Mouse (Mus musculus): Measurements from ENCODE around the gene St6gal1. TPM values are rescaled to one million over a fixed set of nuclear protein-coding genes. Genes with fewer than 3 reads are reported as not detected.

St6gal1 gene
- polyA plus RNA-seq, 1 experiment from 2014 or later, result 12.4 TPM

DNA sequence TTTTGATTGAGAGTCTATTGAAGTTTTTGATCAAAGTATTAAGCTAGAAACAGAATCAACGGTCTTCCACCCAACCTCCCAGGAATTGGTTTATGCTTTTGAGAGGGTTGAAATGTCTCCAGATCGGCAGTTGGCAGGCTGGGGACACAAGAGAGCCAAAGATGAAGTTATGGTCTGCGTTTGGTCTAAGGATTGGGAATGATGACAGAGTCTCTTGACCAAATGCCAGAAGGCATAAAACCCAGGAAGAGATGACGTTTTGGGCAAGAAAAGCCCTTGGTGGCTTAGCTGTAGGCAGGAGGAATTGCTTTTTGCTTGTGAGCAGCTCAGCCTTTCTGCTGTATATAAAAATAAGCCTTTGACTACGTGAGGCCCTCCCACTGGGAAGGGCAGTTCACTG lies 67.0 kb downstream of the St6gal1 start:
- Histone ChIP-seq H3K27me3 (ENCODE audit: control insufficient read depth, insufficient read depth, low read length) (0 out of 2 replicates have a peak, but pooled peaks cover 3% of the 10 kb centered on the region), H3K9ac (ENCODE audit: low read length) (no peak overlapping the region), H3K27ac (ENCODE audit: low read length) (no peak overlapping the region), H3K4me3 (ENCODE audit: low read length) (no peak overlapping the region), H3K4me1 (ENCODE audit: control insufficient read depth, insufficient read depth, low read length) (peaks cover 7% of the 10 kb centered on the region; the same call in 1 of the 2 replicates), H3K4me2 (ENCODE audit: low read depth, low read length) (no peak overlapping the region), H3K9me3 (replicated peaks; ENCODE audit: control insufficient read depth, low read length) (no peaks in the 10 kb centered on the region), H3K36me3 (ENCODE audit: control insufficient read depth, insufficient read depth) (no peaks in the 10 kb centered on the region)
- no peak for ATAC-seq (replicated peaks; ENCODE audit: extremely low read depth, insufficient read depth, low FRiP score)
- 59% methylated on average over 5 of the region's 5 CpGs for WGBS

DNA sequence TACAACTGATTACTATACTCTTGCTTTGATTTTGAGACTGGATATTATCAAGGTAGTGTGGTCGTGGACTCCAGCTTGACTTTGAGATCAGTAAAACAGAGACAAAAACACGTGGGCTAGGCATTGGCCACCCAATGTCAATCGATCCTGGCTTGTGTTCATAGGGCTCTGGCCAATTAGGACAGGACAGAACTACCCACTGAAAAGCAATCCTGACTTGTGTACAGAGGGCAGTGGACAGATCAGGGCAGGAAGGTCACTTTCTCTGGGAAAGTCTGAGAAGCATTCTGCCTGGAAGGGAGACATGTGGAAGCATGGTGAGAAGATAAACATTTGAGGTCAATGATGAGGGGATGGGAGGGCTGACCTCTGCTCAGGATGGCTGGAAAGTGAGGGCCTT lies 69.7 kb downstream of the St6gal1 start:
- no peak overlapping the region for H3K27ac ChIP-seq (ENCODE audit: low read length)
- peaks cover 7% of the 10 kb centered on the region; the same call in 1 of the 2 replicates for H3K4me1 ChIP-seq (ENCODE audit: control insufficient read depth, insufficient read depth, low read length)
- H3K9me3 ChIP-seq (replicated peaks; ENCODE audit: control insufficient read depth, low read length), result no peaks in the 10 kb centered on the region
- no peak overlapping the region for H3K9ac ChIP-seq (ENCODE audit: low read length)
- 73% methylated on average over 3 of the region's 3 CpGs for WGBS
- no peaks in the 10 kb centered on the region for H3K36me3 ChIP-seq (ENCODE audit: control insufficient read depth, insufficient read depth)
- peaks cover 10% of the 10 kb centered on the region for H3K27me3 ChIP-seq (ENCODE audit: control insufficient read depth, insufficient read depth, low read length)
- no peak overlapping the region for H3K4me2 ChIP-seq (ENCODE audit: low read depth, low read length)
- ATAC-seq (replicated peaks; ENCODE audit: extremely low read depth, insufficient read depth, low FRiP score), result no peak
- no peak overlapping the region for H3K4me3 ChIP-seq (ENCODE audit: low read length)

DNA sequence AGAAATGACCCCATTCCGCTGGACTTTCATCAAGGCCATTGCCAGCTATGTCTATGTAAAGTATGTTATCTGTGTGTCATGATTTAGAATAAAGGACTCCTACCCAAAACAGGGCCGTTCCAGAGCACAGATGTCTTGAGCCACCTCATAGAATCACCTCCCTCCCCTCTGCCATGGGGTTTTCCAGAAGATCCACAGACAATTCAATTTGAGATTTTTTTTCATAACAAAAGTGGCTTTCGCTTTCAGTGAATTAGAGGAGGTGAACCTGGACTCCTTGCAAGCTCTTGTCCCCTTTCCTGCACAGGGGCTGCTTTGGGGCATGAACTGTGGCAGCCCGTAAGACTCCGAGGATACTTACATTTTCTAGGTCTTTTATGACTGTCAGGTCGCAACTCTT lies 70.2 kb downstream of the St6gal1 start:
- H3K36me3 ChIP-seq (ENCODE audit: control insufficient read depth, insufficient read depth), result no peaks in the 10 kb centered on the region
- H3K4me3 ChIP-seq (ENCODE audit: low read length), result no peak overlapping the region
- no peak overlapping the region for H3K27ac ChIP-seq (ENCODE audit: low read length)
- 92% methylated on average over 6 of the region's 6 CpGs for WGBS
- peaks cover 10% of the 10 kb centered on the region for H3K27me3 ChIP-seq (ENCODE audit: control insufficient read depth, insufficient read depth, low read length)
- no peak for ATAC-seq (replicated peaks; ENCODE audit: extremely low read depth, insufficient read depth, low FRiP score)
- H3K4me2 ChIP-seq (ENCODE audit: low read depth, low read length), result no peak overlapping the region
- no peak overlapping the region for H3K9ac ChIP-seq (ENCODE audit: low read length)
- no peaks in the 10 kb centered on the region for H3K9me3 ChIP-seq (replicated peaks; ENCODE audit: control insufficient read depth, low read length)
- H3K4me1 ChIP-seq (ENCODE audit: control insufficient read depth, insufficient read depth, low read length), result peaks cover 7% of the 10 kb centered on the region; the same call in 1 of the 2 replicates

DNA sequence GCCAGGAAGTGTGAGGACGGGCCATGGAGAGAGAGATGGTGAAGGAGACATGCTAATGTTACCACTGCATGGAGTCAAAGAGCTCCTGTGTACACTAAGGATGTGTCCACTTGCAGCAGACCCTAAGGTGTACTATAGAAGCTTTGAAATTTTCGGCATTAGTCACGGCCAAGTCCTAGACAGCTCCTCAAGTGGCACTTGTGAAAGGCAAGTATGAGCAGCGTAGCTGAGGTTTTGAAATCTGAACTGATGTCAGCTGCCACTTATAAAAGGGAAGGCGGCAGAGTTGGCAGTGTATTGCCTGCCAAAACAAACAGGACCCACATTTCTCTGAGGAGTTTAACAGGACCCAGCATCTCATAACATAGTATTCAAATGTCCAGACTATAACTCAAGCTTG lies 71.2 kb downstream of the St6gal1 start:
- H3K4me1 ChIP-seq (ENCODE audit: control insufficient read depth, insufficient read depth, low read length), result peaks cover 7% of the 10 kb centered on the region; the same call in 1 of the 2 replicates
- ATAC-seq (replicated peaks; ENCODE audit: extremely low read depth, insufficient read depth, low FRiP score), result no peak
- no peak overlapping the region for H3K4me2 ChIP-seq (ENCODE audit: low read depth, low read length)
- no peak overlapping the region for H3K27ac ChIP-seq (ENCODE audit: low read length)
- no peaks in the 10 kb centered on the region for H3K9me3 ChIP-seq (replicated peaks; ENCODE audit: control insufficient read depth, low read length)
- H3K27me3 ChIP-seq (ENCODE audit: control insufficient read depth, insufficient read depth, low read length), result peaks cover 10% of the 10 kb centered on the region
- no peaks in the 10 kb centered on the region for H3K36me3 ChIP-seq (ENCODE audit: control insufficient read depth, insufficient read depth)
- H3K4me3 ChIP-seq (ENCODE audit: low read length), result no peak overlapping the region
- WGBS, result 38% methylated on average over 5 of the region's 5 CpGs
- H3K9ac ChIP-seq (ENCODE audit: low read length), result no peak overlapping the region

DNA sequence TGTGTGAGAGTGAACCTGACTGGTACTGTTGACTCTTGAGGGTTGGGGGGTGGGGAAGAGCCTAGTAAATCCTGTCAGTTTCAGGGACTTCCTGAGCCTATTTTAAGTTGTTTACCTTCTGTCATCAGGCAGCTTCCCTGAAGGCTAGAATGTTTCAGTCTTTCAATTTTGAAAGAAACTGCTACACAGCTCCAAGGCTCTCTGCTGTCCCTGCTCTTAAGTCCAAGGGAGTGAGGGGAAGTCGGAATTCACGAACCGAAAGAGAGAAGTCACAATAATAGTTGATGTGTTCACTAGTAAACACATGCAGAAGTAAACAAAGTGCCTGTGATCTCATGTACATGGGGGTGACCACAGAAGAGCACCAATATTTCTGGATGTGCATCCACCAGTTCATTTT lies 72.2 kb downstream of the St6gal1 start:
- H3K36me3 ChIP-seq (ENCODE audit: control insufficient read depth, insufficient read depth), result no peaks in the 10 kb centered on the region
- 88% methylated on average over 3 of the region's 3 CpGs for WGBS
- H3K4me1 ChIP-seq (ENCODE audit: control insufficient read depth, insufficient read depth, low read length), result peaks cover 7% of the 10 kb centered on the region; the same call in 1 of the 2 replicates
- H3K9me3 ChIP-seq (replicated peaks; ENCODE audit: control insufficient read depth, low read length), result no peaks in the 10 kb centered on the region
- no peak for ATAC-seq (replicated peaks; ENCODE audit: extremely low read depth, insufficient read depth, low FRiP score)
- H3K27me3 ChIP-seq (ENCODE audit: control insufficient read depth, insufficient read depth, low read length), result peaks cover 11% of the 10 kb centered on the region
- no peak overlapping the region for H3K9ac ChIP-seq (ENCODE audit: low read length)
- no peak overlapping the region for H3K27ac ChIP-seq (ENCODE audit: low read length)
- no peak overlapping the region for H3K4me3 ChIP-seq (ENCODE audit: low read length)
- H3K4me2 ChIP-seq (ENCODE audit: low read depth, low read length), result no peak overlapping the region

DNA sequence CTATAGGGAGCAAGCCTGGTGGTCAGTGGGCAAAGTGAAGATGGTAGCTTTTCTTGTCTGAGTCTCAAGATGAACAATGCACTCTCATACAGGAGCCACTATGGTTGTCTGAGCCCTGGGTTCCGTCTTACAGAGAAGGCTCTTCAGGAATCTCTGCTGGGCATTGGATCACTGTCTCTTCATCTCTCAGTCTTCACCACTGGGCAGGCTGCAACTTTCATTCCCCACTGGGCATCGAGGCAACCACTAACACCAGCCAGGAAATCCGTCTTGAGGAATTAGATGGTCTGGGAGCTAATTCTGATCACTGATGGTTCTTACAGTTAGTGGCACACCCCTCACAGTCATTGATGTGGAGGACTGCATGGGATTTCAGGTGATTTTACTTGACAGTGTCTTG lies 73.9 kb downstream of the St6gal1 start:
- peaks cover 7% of the 10 kb centered on the region; the same call in 1 of the 2 replicates for H3K4me1 ChIP-seq (ENCODE audit: control insufficient read depth, insufficient read depth, low read length)
- WGBS, result 87% methylated on average over 3 of the region's 3 CpGs
- ATAC-seq (replicated peaks; ENCODE audit: extremely low read depth, insufficient read depth, low FRiP score), result no peak
- no peaks in the 10 kb centered on the region for H3K36me3 ChIP-seq (ENCODE audit: control insufficient read depth, insufficient read depth)
- no peak overlapping the region for H3K4me3 ChIP-seq (ENCODE audit: low read length)
- H3K9me3 ChIP-seq (replicated peaks; ENCODE audit: control insufficient read depth, low read length), result no peaks in the 10 kb centered on the region
- H3K27ac ChIP-seq (ENCODE audit: low read length), result no peak overlapping the region
- H3K4me2 ChIP-seq (ENCODE audit: low read depth, low read length), result no peak overlapping the region
- peaks cover 15% of the 10 kb centered on the region for H3K27me3 ChIP-seq (ENCODE audit: control insufficient read depth, insufficient read depth, low read length)
- no peak overlapping the region for H3K9ac ChIP-seq (ENCODE audit: low read length)

DNA sequence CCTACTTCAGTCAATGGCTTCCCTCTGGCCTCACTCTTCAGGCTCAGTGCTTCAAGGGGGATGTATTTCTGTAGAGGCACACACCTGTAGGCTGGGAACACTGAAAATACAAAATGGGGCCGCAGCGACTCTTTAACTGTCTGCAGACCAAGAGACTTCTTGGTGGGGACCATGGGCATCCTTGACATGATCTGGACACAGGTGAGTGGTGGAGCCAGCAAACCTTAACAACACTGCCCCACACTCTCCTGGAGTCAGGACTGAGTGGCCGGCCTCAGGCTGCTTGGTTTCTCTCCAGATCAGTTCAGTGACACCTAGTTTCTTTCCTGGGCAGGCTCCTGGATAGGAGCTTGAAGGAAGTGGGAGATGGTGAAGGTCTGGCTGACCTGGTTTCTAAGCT lies 74.4 kb downstream of the St6gal1 start:
- no peaks in the 10 kb centered on the region for H3K36me3 ChIP-seq (ENCODE audit: control insufficient read depth, insufficient read depth)
- 82% methylated on average over 3 of the region's 3 CpGs for WGBS
- H3K4me1 ChIP-seq (ENCODE audit: control insufficient read depth, insufficient read depth, low read length), result peaks cover 7% of the 10 kb centered on the region; the same call in 1 of the 2 replicates
- H3K9ac ChIP-seq (ENCODE audit: low read length), result no peak overlapping the region
- H3K9me3 ChIP-seq (replicated peaks; ENCODE audit: control insufficient read depth, low read length), result no peaks in the 10 kb centered on the region
- H3K27ac ChIP-seq (ENCODE audit: low read length), result no peak overlapping the region
- no peak for ATAC-seq (replicated peaks; ENCODE audit: extremely low read depth, insufficient read depth, low FRiP score)
- no peak overlapping the region for H3K4me2 ChIP-seq (ENCODE audit: low read depth, low read length)
- H3K27me3 ChIP-seq (ENCODE audit: control insufficient read depth, insufficient read depth, low read length), result peaks cover 19% of the 10 kb centered on the region
- H3K4me3 ChIP-seq (ENCODE audit: low read length), result no peak overlapping the region

DNA sequence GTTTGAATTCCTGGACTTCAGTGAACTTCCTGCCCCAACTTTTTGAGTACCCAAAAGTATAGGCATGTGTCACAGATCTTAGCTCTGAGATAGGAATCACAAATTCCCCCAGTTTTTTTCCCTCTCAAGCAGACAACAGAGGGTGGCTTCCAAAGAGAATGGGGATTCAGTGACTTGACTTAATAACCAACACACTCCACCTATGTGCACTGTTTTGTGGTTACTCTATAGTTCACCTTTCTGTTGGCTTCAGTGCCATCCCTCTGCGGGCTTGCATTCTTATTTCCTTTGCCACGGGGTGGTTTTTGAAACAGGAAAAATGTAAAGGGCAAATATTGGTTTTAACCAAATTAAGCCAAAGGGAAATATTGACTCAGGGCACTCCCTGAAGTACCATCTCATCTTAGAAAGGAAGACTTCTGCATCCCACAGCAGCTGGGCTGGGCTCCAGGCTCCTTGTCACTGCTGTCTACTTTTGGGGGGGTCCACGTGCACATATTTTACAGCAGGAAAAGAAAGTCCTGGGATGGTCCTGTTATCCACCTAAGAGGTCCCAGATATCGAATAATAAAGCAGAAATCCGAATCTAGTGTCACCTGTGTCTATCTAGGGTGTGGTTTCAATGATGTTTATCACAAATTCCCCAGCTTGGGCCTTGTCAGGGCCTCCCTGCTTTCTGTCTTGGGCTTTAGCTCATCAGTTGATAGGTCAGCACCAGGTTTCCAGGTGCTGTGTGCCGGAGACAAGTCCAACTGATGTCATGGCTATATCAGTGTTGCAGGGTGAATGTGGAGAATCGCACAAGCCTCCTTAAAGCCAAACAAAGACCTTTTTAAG lies 75.6 kb downstream of the St6gal1 start:
- Histone ChIP-seq H3K27me3 (ENCODE audit: control insufficient read depth, insufficient read depth, low read length) (peaks cover 16% of the 10 kb centered on the region), H3K4me2 (ENCODE audit: low read depth, low read length) (no peak overlapping the region), H3K4me3 (ENCODE audit: low read length) (no peak overlapping the region), H3K27ac (ENCODE audit: low read length) (no peak overlapping the region), H3K4me1 (ENCODE audit: control insufficient read depth, insufficient read depth, low read length) (peaks cover 7% of the 10 kb centered on the region; the same call in 1 of the 2 replicates), H3K9me3 (replicated peaks; ENCODE audit: control insufficient read depth, low read length) (no peaks in the 10 kb centered on the region), H3K9ac (ENCODE audit: low read length) (no peak overlapping the region), H3K36me3 (ENCODE audit: control insufficient read depth, insufficient read depth) (no peaks in the 10 kb centered on the region)
- ATAC-seq (replicated peaks; ENCODE audit: extremely low read depth, insufficient read depth, low FRiP score), result no peak
- WGBS, result 71% methylated on average over 7 of the region's 7 CpGs

DNA sequence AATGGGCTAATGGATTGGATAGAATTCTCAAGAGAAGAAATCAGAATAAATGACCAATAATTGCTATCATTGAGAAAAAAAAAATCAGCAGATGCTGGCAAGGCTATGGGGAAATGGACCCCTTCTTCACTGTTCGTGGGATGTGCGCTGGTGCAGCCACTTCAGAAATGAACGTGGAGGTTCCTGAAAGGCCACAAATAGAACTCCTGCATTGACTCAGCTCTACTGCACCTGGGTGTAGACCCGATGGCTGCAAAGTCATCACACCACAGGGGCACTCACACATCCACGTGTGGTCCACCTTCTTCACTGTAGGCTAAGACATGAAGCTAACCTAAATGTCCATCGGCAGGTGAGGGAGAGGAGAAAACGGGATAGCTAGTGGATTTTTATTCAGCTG lies 77.2 kb downstream of the St6gal1 start:
- Histone ChIP-seq H3K4me3 (ENCODE audit: low read length) (no peak overlapping the region), H3K9ac (ENCODE audit: low read length) (no peak overlapping the region), H3K27me3 (ENCODE audit: control insufficient read depth, insufficient read depth, low read length) (peaks cover 16% of the 10 kb centered on the region), H3K4me2 (ENCODE audit: low read depth, low read length) (no peak overlapping the region), H3K27ac (ENCODE audit: low read length) (no peak overlapping the region), H3K4me1 (ENCODE audit: control insufficient read depth, insufficient read depth, low read length) (no peaks in the 10 kb centered on the region), H3K36me3 (ENCODE audit: control insufficient read depth, insufficient read depth) (no peaks in the 10 kb centered on the region), H3K9me3 (replicated peaks; ENCODE audit: control insufficient read depth, low read length) (no peaks in the 10 kb centered on the region)
- 74% methylated on average over 7 of the region's 7 CpGs for WGBS
- ATAC-seq (replicated peaks; ENCODE audit: extremely low read depth, insufficient read depth, low FRiP score), result no peak

All from heart, embryonic 16.5 days (tissue).